Mouse (Mus musculus) midbrain, embryonic 12.5 days (tissue): ENCODE results near the gene BC107364. TPM values are rescaled to one million over a fixed set of nuclear protein-coding genes. Genes with fewer than 3 reads are reported as not detected.
"Not testable (repeated sequence)": the region's sequence is repeated elsewhere in the genome, so short reads cannot be mapped to it uniquely, and the experiment has no call there.

Source experiments
- ATAC-seq: fragments of 200-750 bp; cut with Nextera tagmentation; 2 replicates; pipeline ENCODE4 v1.8.0; 2017; ENCODE audit warnings: low read depth, moderate TSS enrichment, moderate library complexity; ENCODE audit not compliant: low FRiP score
- H3K27ac ChIP-seq: fragments of 300-500 bp; sonication (generic); replicated peaks from 2 replicates; pipeline ENCODE4 v1.5.1; 2016; ENCODE audit warnings: mild to moderate bottlenecking
- H3K27me3 ChIP-seq: fragments of 300-500 bp; sonication (generic); 2 replicates; pipeline ENCODE4 v1.6.1; 2016; ENCODE audit warnings: mild to moderate bottlenecking
- H3K36me3 ChIP-seq: fragments of 300-500 bp; sonication (generic); 2 replicates; pipeline ENCODE4 v1.6.1; 2016
- H3K4me1 ChIP-seq: fragments of 300-500 bp; sonication (generic); 2 replicates; pipeline ENCODE4 v1.6.1; 2016
- H3K4me2 ChIP-seq: fragments of 300-500 bp; sonication (generic); replicated peaks from 2 replicates; pipeline ENCODE4 v1.6.1; 2016; ENCODE audit warnings: mild to moderate bottlenecking, moderate library complexity
- H3K4me3 ChIP-seq: fragments of 300-500 bp; sonication (generic); 2 replicates; pipeline ENCODE4 v1.5.1; 2016; ENCODE audit warnings: mild to moderate bottlenecking
- H3K9ac ChIP-seq: fragments of 300-500 bp; sonication (generic); replicated peaks from 2 replicates; pipeline ENCODE4 v1.6.1; 2016; ENCODE audit warnings: mild to moderate bottlenecking, moderate library complexity
- H3K9me3 ChIP-seq: fragments of 300-500 bp; sonication (generic); 2 replicates; pipeline ENCODE4 v1.6.1; 2016; ENCODE audit warnings: mild to moderate bottlenecking
- WGBS: fragments of 180-500 bp; shearing (Covaris S2); methylation state at CpG from one replicate; pipeline ENCODE4 v1.1.7; 2016; 5-methylcytosine and 5-hydroxymethylcytosine counted together
- polyA plus RNA-seq: library from polyadenylated mRNA; unstranded; fragments of >200 nt; fragmentation: Nextera tagmentation; extraction: Ambion mirVana; gene quantifications from 2 replicates; pipeline ENCODE4 v1.2.1, GENCODE M21; 2016

Gene BC107364
- polyA plus RNA-seq, 1 experiment from 2014 or later = not detected

- H3K4me2 ChIP-seq = no peak overlapping the region
- peaks cover 4% of the 10 kb centered on the region; the same call in 1 of the 2 replicates for H3K4me1 ChIP-seq
- no peak for ATAC-seq
- H3K36me3 ChIP-seq = no peaks in the 10 kb centered on the region
- H3K9me3 ChIP-seq = no peaks in the 10 kb centered on the region
- WGBS = 97% methylated on average over 3 of the region's 3 CpGs
- no peak overlapping the region for H3K4me3 ChIP-seq
- H3K27me3 ChIP-seq = no peaks in the 10 kb centered on the region; the same call in 1 of the 2 replicates
- no peak overlapping the region for H3K27ac ChIP-seq
- H3K9ac ChIP-seq = no peak overlapping the region
These were observed 42.8 kb upstream of the BC107364 start for GRCm38 (mm10) chr3:96494912-96495311.

DNA sequence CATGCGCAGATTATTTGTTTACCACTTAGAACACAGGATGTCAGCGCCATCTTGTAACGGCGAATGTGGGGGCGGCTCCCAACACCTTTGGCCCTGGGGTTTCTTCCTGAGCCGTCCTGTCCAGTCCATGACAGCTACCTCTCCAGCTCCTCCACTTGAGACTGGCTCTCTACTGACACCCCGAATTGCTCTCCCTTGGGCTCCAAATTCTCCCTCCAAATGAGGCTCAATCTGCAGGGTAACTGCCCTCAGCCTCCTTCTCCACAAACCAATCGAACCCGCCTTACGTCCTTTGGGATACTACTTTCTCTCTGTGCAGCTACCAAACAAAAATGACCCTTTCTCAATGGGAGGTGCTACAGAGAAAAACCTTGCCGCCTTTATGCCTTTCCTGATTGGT, 42.4 kb upstream of the BC107364 start:
- not testable (repeated sequence) for H3K36me3 ChIP-seq, ATAC-seq, H3K27ac ChIP-seq, H3K27me3 ChIP-seq, H3K4me1 ChIP-seq, H3K9me3 ChIP-seq, H3K4me2 ChIP-seq, H3K9ac ChIP-seq, H3K4me3 ChIP-seq
- 98% methylated on average over 5 of the region's 11 CpGs for WGBS

- 47% methylated on average over 7 of the region's 8 CpGs for WGBS
- H3K4me3 ChIP-seq, H3K9me3 ChIP-seq, H3K4me2 ChIP-seq, ATAC-seq, H3K4me1 ChIP-seq, H3K27me3 ChIP-seq, H3K9ac ChIP-seq, H3K36me3 ChIP-seq: not testable (repeated sequence)
- peak overlapping the region; percentile 81 for H3K27ac ChIP-seq
These were observed 37.5 kb upstream of the BC107364 start for GRCm38 (mm10) chr3:96489636-96490035.

GRCm38 (mm10) chr3:96488907-96489629, 37.0 kb upstream of the BC107364 start:
- not testable (repeated sequence) for H3K36me3 ChIP-seq, H3K9me3 ChIP-seq, H3K4me2 ChIP-seq, H3K9ac ChIP-seq, H3K4me1 ChIP-seq
- ATAC-seq = peak; percentile 61
- WGBS = 0% methylated on average over 9 of the region's 31 CpGs
- peak overlapping the region; percentile 83 for H3K27ac ChIP-seq
- H3K27me3 ChIP-seq = peaks cover 13% of the 10 kb centered on the region
- peak overlapping the region; percentile 30 for H3K4me3 ChIP-seq

- not testable (repeated sequence) for H3K4me1 ChIP-seq, H3K9me3 ChIP-seq, H3K36me3 ChIP-seq
- peak overlapping the region; percentile 34 for H3K4me3 ChIP-seq
- 2% methylated on average over 5 of the region's 55 CpGs for WGBS
- peak overlapping the region; percentile 55 for H3K4me2 ChIP-seq
- peak; percentile 87 for ATAC-seq
- H3K9ac ChIP-seq = peak overlapping the region; percentile 31; the same call in 1 of the 2 replicates
- H3K27ac ChIP-seq = peak overlapping the region; percentile 83
- peaks cover 20% of the 10 kb centered on the region for H3K27me3 ChIP-seq
These were observed 36.3 kb upstream of the BC107364 start for GRCm38 (mm10) chr3:96488290-96488906.

GRCm38 (mm10) chr3:96487596-96488289, 35.6 kb upstream of the BC107364 start:
- Histone ChIP-seq H3K9me3 (no peaks in the 10 kb centered on the region), H3K36me3 (no peaks in the 10 kb centered on the region), H3K9ac (peak overlapping the region; percentile 31; the same call in 1 of the 2 replicates), H3K4me1 (peaks cover 9% of the 10 kb centered on the region; the same call in 1 of the 2 replicates), H3K27me3 (peaks cover 27% of the 10 kb centered on the region), H3K27ac (peak overlapping the region; percentile 83), H3K4me2 (peak overlapping the region; percentile 55), H3K4me3 (peak overlapping the region; percentile 34)
- ATAC-seq = no peak
- WGBS = 3% methylated on average over 25 of the region's 26 CpGs

DNA sequence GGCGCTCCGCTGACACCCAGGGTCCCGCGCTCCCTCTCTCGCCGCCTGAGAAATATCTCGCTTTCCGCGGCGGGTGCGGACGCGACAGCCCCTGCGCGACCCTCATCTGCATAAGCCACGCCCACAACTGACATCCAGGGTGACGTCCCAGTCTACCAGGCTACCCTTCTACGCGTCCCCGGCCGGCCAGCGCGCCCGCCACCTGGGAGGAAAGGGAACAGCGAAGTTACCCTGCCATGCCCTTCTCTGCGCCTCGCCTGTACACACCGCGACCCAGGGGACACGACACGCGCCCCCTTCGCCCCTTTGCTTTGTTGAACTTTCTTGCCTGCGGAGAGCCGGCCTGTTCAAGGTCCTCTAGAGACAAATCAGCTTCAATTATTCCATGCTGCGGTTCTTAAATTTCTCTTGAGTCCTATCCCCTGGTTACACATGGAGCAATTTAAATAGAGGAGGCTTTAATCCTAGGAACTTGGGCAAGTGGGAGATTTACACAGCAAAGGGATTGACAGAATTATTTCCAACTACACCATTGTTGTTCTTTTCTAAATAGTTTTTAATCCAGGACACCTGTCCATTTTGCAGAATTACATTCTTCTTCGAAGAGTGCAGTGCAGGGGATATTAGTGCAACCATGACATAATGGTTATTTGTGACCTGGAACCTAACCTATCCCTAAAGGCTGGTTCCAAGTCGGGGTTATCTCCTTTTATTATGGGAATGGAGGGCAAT, 34.9 kb upstream of the BC107364 start:
- H3K27ac ChIP-seq, H3K4me1 ChIP-seq, H3K9ac ChIP-seq, H3K36me3 ChIP-seq, H3K9me3 ChIP-seq: not testable (repeated sequence)
- peak; percentile 78 for ATAC-seq
- Histone ChIP-seq H3K4me2 (peak overlapping the region; percentile 55), H3K4me3 (peak overlapping the region; percentile 24; the same call in 1 of the 2 replicates), H3K27me3 (peaks cover 32% of the 10 kb centered on the region)
- WGBS = 13% methylated on average over 5 of the region's 38 CpGs

- H3K9me3 ChIP-seq, H3K4me2 ChIP-seq, H3K4me3 ChIP-seq, H3K36me3 ChIP-seq, H3K27ac ChIP-seq, H3K4me1 ChIP-seq, H3K9ac ChIP-seq: not testable (repeated sequence)
- H3K27me3 ChIP-seq = peaks cover 39% of the 10 kb centered on the region
- peak; percentile 50 for ATAC-seq
- 1% methylated on average over 4 of the region's 34 CpGs for WGBS
These were observed 34.1 kb upstream of the BC107364 start for GRCm38 (mm10) chr3:96486064-96486827.

GRCm38 (mm10) chr3:96485361-96485760, 33.3 kb upstream of the BC107364 start:
- Histone ChIP-seq H3K4me1 (peaks cover 9% of the 10 kb centered on the region; the same call in 1 of the 2 replicates), H3K27me3 (peaks cover 43% of the 10 kb centered on the region), H3K9me3 (no peaks in the 10 kb centered on the region), H3K4me2 (no peak overlapping the region), H3K9ac (0 out of 2 replicates have a peak overlapping the region, but pooled peaks have one; percentile 24), H3K4me3 (no peak overlapping the region), H3K27ac (no peak overlapping the region), H3K36me3 (no peaks in the 10 kb centered on the region)
- 81% methylated on average over 2 of the region's 2 CpGs for WGBS
- ATAC-seq = no peak

DNA sequence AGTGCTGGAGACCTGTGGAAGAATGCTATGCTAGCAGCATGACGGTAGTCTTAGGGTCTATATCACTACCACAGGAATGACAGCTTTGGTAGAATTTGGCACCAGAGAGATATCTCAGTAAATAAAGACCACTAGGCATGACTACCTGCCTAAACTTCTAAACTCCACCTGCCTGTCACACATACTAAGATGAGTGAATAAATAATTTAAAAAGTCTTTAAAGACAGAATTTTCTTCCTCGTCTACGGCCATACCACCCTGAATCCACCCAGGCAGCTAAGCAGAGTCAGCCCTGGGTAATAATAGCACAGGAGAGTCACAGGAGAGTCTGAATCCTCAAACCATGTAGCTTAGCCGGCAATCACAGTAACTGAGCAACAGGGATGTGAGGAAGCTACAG, 32.8 kb upstream of the BC107364 start:
- H3K4me3 ChIP-seq = no peak overlapping the region
- 73% methylated on average over 4 of the region's 4 CpGs for WGBS
- H3K4me2 ChIP-seq = no peak overlapping the region
- no peaks in the 10 kb centered on the region for H3K36me3 ChIP-seq
- no peak overlapping the region for H3K9ac ChIP-seq
- peaks cover 9% of the 10 kb centered on the region; the same call in 1 of the 2 replicates for H3K4me1 ChIP-seq
- no peaks in the 10 kb centered on the region for H3K9me3 ChIP-seq
- ATAC-seq = no peak
- H3K27me3 ChIP-seq = peaks cover 43% of the 10 kb centered on the region
- no peak overlapping the region for H3K27ac ChIP-seq

- Histone ChIP-seq H3K27ac (no peak overlapping the region), H3K36me3 (no peaks in the 10 kb centered on the region), H3K9ac (no peak overlapping the region), H3K4me1 (peaks cover 9% of the 10 kb centered on the region; the same call in 1 of the 2 replicates), H3K27me3 (peaks cover 49% of the 10 kb centered on the region), H3K4me3 (no peak overlapping the region), H3K9me3 (no peaks in the 10 kb centered on the region), H3K4me2 (no peak overlapping the region)
- 92% methylated on average over 2 of the region's 2 CpGs for WGBS
- ATAC-seq = no peak
These were observed 31.8 kb upstream of the BC107364 start for GRCm38 (mm10) chr3:96483946-96484345.
